Mouse (Mus musculus): ENCODE data around the gene Ptafr. TPM values are rescaled to one million over a fixed set of nuclear protein-coding genes. Genes with fewer than 3 reads are reported as not detected.
A peak's percentile ranks its signal among the peaks of the same experiment; 100 is the strongest.

Ptafr gene
- polyA plus RNA-seq, 1 experiment from 2014 or later, result 1.0 TPM

- H3K9ac ChIP-seq (replicated peaks), result no peak overlapping the region
- DNase-seq (no peak), ATAC-seq (peak; percentile 67)
- TF ChIP-seq EP300 (IDR thresholded peaks at IDR 0.05; ENCODE audit: low read depth), result no peak
- TF ChIP-seq CTCF (IDR thresholded peaks at IDR 0.05; ENCODE audit: low read depth), result no peak
- no peaks in the 10 kb centered on the region for H3K27me3 ChIP-seq (ENCODE audit: insufficient read depth, low read length)
- H3K9me3 ChIP-seq (ENCODE audit: low read length), result peaks cover 8% of the 10 kb centered on the region; the same call in 1 of the 2 replicates
- WGBS (ENCODE audit: insufficient replicate concordance), result 59% methylated on average over 3 of the region's 3 CpGs
- no peak overlapping the region for H3K4me2 ChIP-seq (ENCODE audit: low read depth, low read length)
- H3K27ac ChIP-seq (ENCODE audit: low read depth), result no peak overlapping the region
- H3K36me3 ChIP-seq (replicated peaks; ENCODE audit: insufficient read depth, low read length), result no peaks in the 10 kb centered on the region
- H3K4me3 ChIP-seq (ENCODE audit: low read depth, low read length), result no peak overlapping the region
- peaks cover 5% of the 10 kb centered on the region; the same call in 1 of the 2 replicates for H3K4me1 ChIP-seq (ENCODE audit: insufficient read depth)
Measured at GRCm38 (mm10) chr4:132610301-132610984, 46.6 kb downstream of the Ptafr start.

GRCm38 (mm10) chr4:132611320-132611719, 47.5 kb downstream of the Ptafr start:
- no peak overlapping the region for H3K4me3 ChIP-seq (ENCODE audit: low read depth, low read length)
- ATAC-seq (no peak), DNase-seq (no peak)
- peaks cover 5% of the 10 kb centered on the region; the same call in 1 of the 2 replicates for H3K4me1 ChIP-seq (ENCODE audit: insufficient read depth)
- H3K9me3 ChIP-seq (ENCODE audit: low read length), result peaks cover 8% of the 10 kb centered on the region; the same call in 1 of the 2 replicates
- H3K4me2 ChIP-seq (ENCODE audit: low read depth, low read length), result no peak overlapping the region
- no peaks in the 10 kb centered on the region for H3K36me3 ChIP-seq (replicated peaks; ENCODE audit: insufficient read depth, low read length)
- TF ChIP-seq EP300 (IDR thresholded peaks at IDR 0.05; ENCODE audit: low read depth) (no peak), CTCF (IDR thresholded peaks at IDR 0.05; ENCODE audit: low read depth) (no peak)
- H3K27me3 ChIP-seq (ENCODE audit: insufficient read depth, low read length), result no peaks in the 10 kb centered on the region
- H3K9ac ChIP-seq (replicated peaks), result no peak overlapping the region
- no peak overlapping the region for H3K27ac ChIP-seq (ENCODE audit: low read depth)
- 73% methylated on average over 8 of the region's 8 CpGs for WGBS (ENCODE audit: insufficient replicate concordance)

DNA sequence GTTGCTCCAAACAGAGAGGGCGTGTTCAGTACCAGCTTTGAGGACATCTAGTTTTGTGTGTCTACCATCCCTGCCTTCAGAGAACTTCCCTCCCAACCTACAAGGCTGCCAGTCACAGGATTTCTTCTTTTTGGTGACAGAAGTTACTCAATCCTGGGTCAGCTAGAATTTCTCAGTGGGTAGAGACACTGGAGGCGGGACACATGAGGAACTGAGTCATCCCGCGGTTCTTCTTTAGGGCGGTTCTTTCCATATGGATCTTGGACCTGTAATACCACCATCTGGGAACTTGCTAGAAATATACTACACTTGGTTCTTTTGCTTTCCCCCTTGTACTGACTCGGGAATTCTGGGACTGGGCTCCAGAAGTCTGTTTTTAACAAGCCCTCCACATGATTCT, 54.0 kb downstream of the Ptafr start:
- TF ChIP-seq CTCF (IDR thresholded peaks at IDR 0.05; ENCODE audit: low read depth), result no peak
- no peak for TF ChIP-seq EP300 (IDR thresholded peaks at IDR 0.05; ENCODE audit: low read depth)
- no peak overlapping the region for H3K4me2 ChIP-seq (ENCODE audit: low read depth, low read length)
- H3K9me3 ChIP-seq (ENCODE audit: low read length), result peaks cover 8% of the 10 kb centered on the region; the same call in 1 of the 2 replicates
- DNase-seq (no peak), ATAC-seq (no peak)
- no peak overlapping the region for H3K4me3 ChIP-seq (ENCODE audit: low read depth, low read length)
- H3K27ac ChIP-seq (ENCODE audit: low read depth), result peak overlapping the region; percentile 45; the same call in 1 of the 2 replicates
- H3K36me3 ChIP-seq (replicated peaks; ENCODE audit: insufficient read depth, low read length), result no peaks in the 10 kb centered on the region
- H3K27me3 ChIP-seq (ENCODE audit: insufficient read depth, low read length), result no peaks in the 10 kb centered on the region
- H3K9ac ChIP-seq (replicated peaks), result no peak overlapping the region
- 73% methylated on average over 6 of the region's 6 CpGs for WGBS (ENCODE audit: insufficient replicate concordance)
- no peaks in the 10 kb centered on the region for H3K4me1 ChIP-seq (ENCODE audit: insufficient read depth)

GRCm38 (mm10) chr4:132618850-132619375, 55.0 kb downstream of the Ptafr start:
- WGBS (ENCODE audit: insufficient replicate concordance), result 78% methylated on average over 10 of the region's 10 CpGs
- TF ChIP-seq CTCF (IDR thresholded peaks at IDR 0.05; ENCODE audit: low read depth) (no peak), EP300 (IDR thresholded peaks at IDR 0.05; ENCODE audit: low read depth) (no peak)
- H3K36me3 ChIP-seq (replicated peaks; ENCODE audit: insufficient read depth, low read length), result no peaks in the 10 kb centered on the region

DNA sequence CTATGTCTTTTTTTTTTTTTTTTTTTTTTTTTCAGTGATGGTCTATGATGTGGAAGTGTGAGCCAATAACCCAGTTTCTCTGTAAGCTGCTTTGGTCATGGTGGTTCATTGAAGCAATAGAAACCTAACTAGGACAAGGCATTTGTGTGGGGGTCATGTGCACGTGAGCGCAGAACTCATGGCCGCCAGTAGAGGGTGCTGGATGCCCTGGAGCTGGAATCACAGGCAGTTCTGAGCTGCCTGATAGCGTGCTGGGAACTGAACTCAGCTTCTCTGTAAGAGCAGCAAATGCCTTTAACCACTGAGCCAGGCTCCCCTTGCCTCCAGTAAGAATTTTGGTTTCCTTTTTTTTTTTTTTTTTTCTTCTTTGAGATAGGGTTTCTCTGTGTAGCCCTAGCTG, 56.3 kb downstream of the Ptafr start:
- no peak overlapping the region for H3K4me2 ChIP-seq (ENCODE audit: low read depth, low read length)
- no peak overlapping the region for H3K9ac ChIP-seq (replicated peaks)
- WGBS (ENCODE audit: insufficient replicate concordance), result 90% methylated on average over 4 of the region's 4 CpGs
- H3K27ac ChIP-seq (ENCODE audit: low read depth), result no peak overlapping the region
- no peaks in the 10 kb centered on the region for H3K27me3 ChIP-seq (ENCODE audit: insufficient read depth, low read length)
- TF ChIP-seq EP300 (IDR thresholded peaks at IDR 0.05; ENCODE audit: low read depth) (no peak), CTCF (IDR thresholded peaks at IDR 0.05; ENCODE audit: low read depth) (peak; percentile 34; the same call in 1 of the 2 replicates)
- no peak overlapping the region for H3K4me3 ChIP-seq (ENCODE audit: low read depth, low read length)
- H3K4me1 ChIP-seq (ENCODE audit: insufficient read depth), result 0 out of 2 replicates have a peak, but pooled peaks cover 4% of the 10 kb centered on the region
- H3K36me3 ChIP-seq (replicated peaks; ENCODE audit: insufficient read depth, low read length), result no peaks in the 10 kb centered on the region
- no peak for DNase-seq
- no peaks in the 10 kb centered on the region for H3K9me3 ChIP-seq (ENCODE audit: low read length)
- no peak for ATAC-seq

More at GRCm38 (mm10) chr4:132618850-132619375, 55.0 kb downstream of the Ptafr start:
- no peak overlapping the region for H3K4me3 ChIP-seq (ENCODE audit: low read depth, low read length)
- peaks cover 8% of the 10 kb centered on the region; the same call in 1 of the 2 replicates for H3K9me3 ChIP-seq (ENCODE audit: low read length)
- no peak overlapping the region for H3K27ac ChIP-seq (ENCODE audit: low read depth)
- no peaks in the 10 kb centered on the region for H3K27me3 ChIP-seq (ENCODE audit: insufficient read depth, low read length)
- no peak for ATAC-seq
- H3K9ac ChIP-seq (replicated peaks), result no peak overlapping the region
- H3K4me2 ChIP-seq (ENCODE audit: low read depth, low read length), result no peak overlapping the region
- 0 out of 2 replicates have a peak, but pooled peaks cover 2% of the 10 kb centered on the region for H3K4me1 ChIP-seq (ENCODE audit: insufficient read depth)
- DNase-seq, result no peak

DNA sequence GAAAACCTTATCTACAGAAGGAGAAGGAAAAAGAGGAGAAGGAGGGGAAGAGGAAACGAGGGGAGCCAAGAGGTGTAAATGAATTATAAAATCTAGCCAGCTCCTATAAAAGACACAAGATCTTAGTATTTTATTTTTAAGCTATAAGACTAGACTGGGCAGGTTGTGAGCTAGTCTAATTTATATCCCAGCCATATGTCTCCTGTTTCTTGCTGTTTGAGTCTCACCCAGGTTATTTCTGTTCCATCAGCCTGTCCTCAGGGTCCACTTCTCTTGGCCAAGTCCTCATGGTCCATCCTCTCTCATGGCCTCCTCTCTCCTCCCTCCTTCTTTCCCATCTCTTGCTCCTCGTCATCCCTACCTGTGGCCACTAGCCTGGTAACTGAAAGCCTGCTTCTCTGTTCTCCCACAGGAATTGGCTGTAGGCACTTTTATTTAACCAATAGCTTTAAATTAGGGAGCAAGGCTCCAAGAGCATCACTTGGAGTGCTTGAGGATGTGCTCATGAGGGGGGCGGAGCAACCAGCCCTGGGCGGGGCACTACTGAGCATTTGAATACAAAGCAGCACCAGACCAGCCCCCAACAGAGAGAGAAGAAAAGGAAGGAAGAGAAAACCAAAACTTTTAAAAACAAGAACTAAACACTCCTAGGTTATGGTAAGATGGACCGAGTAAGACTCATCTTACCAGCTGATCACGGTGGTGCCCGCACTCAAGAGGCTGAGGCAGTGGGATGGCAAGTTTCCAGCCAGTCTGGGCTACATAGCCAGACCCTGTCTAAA, 57.6 kb downstream of the Ptafr start:
- ATAC-seq, result no peak
- WGBS (ENCODE audit: insufficient replicate concordance), result 60% methylated on average over 7 of the region's 7 CpGs

More for the DNA sequence above, 57.6 kb downstream of the Ptafr start:
- Histone ChIP-seq H3K9me3 (ENCODE audit: low read length) (no peaks in the 10 kb centered on the region), H3K4me3 (ENCODE audit: low read depth, low read length) (no peak overlapping the region), H3K27me3 (ENCODE audit: insufficient read depth, low read length) (no peaks in the 10 kb centered on the region), H3K9ac (replicated peaks) (no peak overlapping the region), H3K4me1 (ENCODE audit: insufficient read depth) (0 out of 2 replicates have a peak, but pooled peaks cover 4% of the 10 kb centered on the region), H3K36me3 (replicated peaks; ENCODE audit: insufficient read depth, low read length) (no peaks in the 10 kb centered on the region), H3K4me2 (ENCODE audit: low read depth, low read length) (no peak overlapping the region), H3K27ac (ENCODE audit: low read depth) (no peak overlapping the region)
- peak; percentile 27 for DNase-seq
- TF ChIP-seq EP300 (IDR thresholded peaks at IDR 0.05; ENCODE audit: low read depth), result no peak
